Mouse (Mus musculus) forebrain, postnatal 0 days (tissue): ENCODE results near the gene Dgkk. TPM values are rescaled to one million over a fixed set of nuclear protein-coding genes. Genes with fewer than 3 reads are reported as not detected.
"Not testable (repeated sequence)": the region's sequence is repeated elsewhere in the genome, so short reads cannot be mapped to it uniquely, and the experiment has no call there.

Experiments
- ATAC-seq: fragments of 200-750 bp; cut with Nextera tagmentation; 2 replicates; pipeline ENCODE4 v1.8.0; 2017; ENCODE audit warnings: mild to moderate bottlenecking, moderate library complexity
- DNase-seq: peaks from one replicate; pipeline ENCODE4 v3.0.0-alpha.2; 2015
- H3K27ac ChIP-seq: fragments of 300-500 bp; sonication (generic); 2 replicates; pipeline ENCODE4 v1.5.1; 2014; ENCODE audit warnings: low read depth, mild to moderate bottlenecking, antibody characterized with exemption, low read length, moderate library complexity, mixed read lengths
- H3K27me3 ChIP-seq: fragments of 300-500 bp; sonication (generic); 2 replicates; pipeline ENCODE4 v1.6.1; 2014; ENCODE audit warnings: mild to moderate bottlenecking, low read length, mixed read lengths; ENCODE audit not compliant: insufficient read depth
- H3K36me3 ChIP-seq: fragments of 300-500 bp; sonication (generic); 2 replicates; pipeline ENCODE4 v1.6.1; 2014; ENCODE audit warnings: mild to moderate bottlenecking, moderate library complexity; ENCODE audit not compliant: insufficient read depth
- H3K4me1 ChIP-seq: fragments of 300-500 bp; sonication (generic); 2 replicates; pipeline ENCODE4 v1.6.1; 2014; ENCODE audit warnings: antibody characterized with exemption; ENCODE audit not compliant: insufficient read depth
- H3K4me2 ChIP-seq: fragments of 300-500 bp; sonication (generic); 2 replicates; pipeline ENCODE4 v1.6.1; 2014; ENCODE audit warnings: low read depth, mild to moderate bottlenecking, moderate library complexity
- H3K4me3 ChIP-seq: fragments of 300-500 bp; sonication (generic); 2 replicates; pipeline ENCODE4 v1.5.1; 2014; ENCODE audit warnings: low read depth, low read length, mixed read lengths
- H3K9ac ChIP-seq: fragments of 300-500 bp; sonication (generic); 2 replicates; pipeline ENCODE4 v1.6.1; 2014; ENCODE audit warnings: mild to moderate bottlenecking
- H3K9me3 ChIP-seq: fragments of 300-500 bp; sonication (generic); 2 replicates; pipeline ENCODE4 v1.6.1; 2016; ENCODE audit warnings: low read length
- CTCF ChIP-seq: sonication (generic); IDR thresholded peaks from 2 replicates; pipeline ENCODE4 v1.5.1; 2016; ENCODE audit warnings: antibody characterized with exemption, control low read depth, low read depth
- WGBS: fragments of 180-500 bp; shearing (Covaris S2); extraction: QIAGEN DNeasy Blood & Tissue Kit; methylation state at CpG from one replicate; pipeline ENCODE4 v1.1.7; 2014; 5-methylcytosine and 5-hydroxymethylcytosine counted together
- polyA plus RNA-seq: library from polyadenylated mRNA; unstranded; fragments of >200 nt; fragmentation: Nextera tagmentation; extraction: Ambion mirVana; gene quantifications from 2 replicates; pipeline ENCODE4 v1.2.1, GENCODE M21; 2015
- total RNA-seq: library from RNA; depleted of rRNA; stranded (reverse); fragments of >200 nt; gene quantifications from 2 replicates; pipeline ENCODE4 v1.2.3, GENCODE M21; 2014

Dgkk gene
- total and polyA plus RNA-seq, 2 experiments from 2014 or later = 1.4 to 3.3 TPM

- DNase-seq (no peak), ATAC-seq (no peak)
- Histone ChIP-seq H3K4me1 (no peaks in the 10 kb centered on the region), H3K4me3 (no peak overlapping the region), H3K27ac (no peak overlapping the region), H3K9ac (no peak overlapping the region), H3K27me3 (no peaks in the 10 kb centered on the region), H3K9me3 (no peaks in the 10 kb centered on the region), H3K4me2 (no peak overlapping the region), H3K36me3 (no peaks in the 10 kb centered on the region)
- WGBS = 76% methylated on average over 1 of the region's 1 CpGs
- no peak for TF ChIP-seq CTCF
Observed at GRCm38 (mm10) chrX:6971956-6972355, 192.8 kb downstream of the Dgkk start.

GRCm38 (mm10) chrX:6983916-6984315 lies 204.8 kb downstream of the Dgkk start:
- not testable (repeated sequence) for ATAC-seq, H3K27me3 ChIP-seq, H3K27ac ChIP-seq, H3K36me3 ChIP-seq, H3K4me2 ChIP-seq, DNase-seq, H3K9me3 ChIP-seq, H3K4me3 ChIP-seq, H3K9ac ChIP-seq, H3K4me1 ChIP-seq
- WGBS = 86% methylated on average over 3 of the region's 4 CpGs
